Mouse (Mus musculus) neural tube, embryonic 14.5 days (tissue): Measurements from ENCODE around the gene Gtf2h5. TPM values are rescaled to one million over a fixed set of nuclear protein-coding genes. Genes with fewer than 3 reads are reported as not detected.

Experiments
- ATAC-seq: fragments of 200-750 bp; cut with Nextera tagmentation; 2 replicates; pipeline ENCODE4 v1.8.0; 2017; ENCODE audit warnings: low read depth, mild to moderate bottlenecking, moderate TSS enrichment, moderate library complexity
- H3K27ac ChIP-seq: fragments of 300-500 bp; sonication (generic); 2 replicates; pipeline ENCODE4 v1.5.1; 2014; ENCODE audit warnings: low read depth, mild to moderate bottlenecking, control low read depth, low read length, moderate library complexity, mixed read lengths
- H3K27me3 ChIP-seq: fragments of 300-500 bp; sonication (generic); 2 replicates; pipeline ENCODE4 v1.6.1; 2014; ENCODE audit warnings: low read length; ENCODE audit not compliant: control insufficient read depth, insufficient read depth
- H3K36me3 ChIP-seq: fragments of 300-500 bp; sonication (generic); 2 replicates; pipeline ENCODE4 v1.6.1; 2014; ENCODE audit warnings: low read length, mixed read lengths; ENCODE audit not compliant: control insufficient read depth, insufficient read depth
- H3K4me1 ChIP-seq: fragments of 300-500 bp; sonication (generic); 2 replicates; pipeline ENCODE4 v1.6.1; 2014; ENCODE audit warnings: low read length; ENCODE audit not compliant: control insufficient read depth, insufficient read depth
- H3K4me2 ChIP-seq: fragments of 300-500 bp; sonication (generic); 2 replicates; pipeline ENCODE4 v1.6.1; 2014; ENCODE audit warnings: mild to moderate bottlenecking, low read depth, low read length, control low read depth
- H3K4me3 ChIP-seq: fragments of 300-500 bp; sonication (generic); 2 replicates; pipeline ENCODE4 v1.5.1; 2014; ENCODE audit warnings: low read depth, low read length, control low read depth, mixed read lengths
- H3K9ac ChIP-seq: fragments of 300-500 bp; sonication (generic); replicated peaks from 2 replicates; pipeline ENCODE4 v1.6.1; 2014; ENCODE audit warnings: low read depth, mild to moderate bottlenecking, control low read depth, low read length, mixed read lengths
- H3K9me3 ChIP-seq: fragments of 300-500 bp; sonication (generic); 2 replicates; pipeline ENCODE4 v1.6.1; 2016; ENCODE audit warnings: low read length; ENCODE audit not compliant: control insufficient read depth
- WGBS: fragments of 180-500 bp; shearing (Covaris S2); extraction: QIAGEN DNeasy Blood & Tissue Kit; methylation state at CpG from one replicate; pipeline ENCODE4 v1.1.7; 2014; 5-methylcytosine and 5-hydroxymethylcytosine counted together
- polyA plus RNA-seq: library from polyadenylated mRNA; unstranded; fragments of >200 nt; fragmentation: Nextera tagmentation; extraction: Ambion mirVana; gene quantifications from 2 replicates; pipeline ENCODE4 v1.2.1, GENCODE M21; 2014

Gene Gtf2h5
- 217 and 229 TPM in 2 replicates for polyA plus RNA-seq

DNA sequence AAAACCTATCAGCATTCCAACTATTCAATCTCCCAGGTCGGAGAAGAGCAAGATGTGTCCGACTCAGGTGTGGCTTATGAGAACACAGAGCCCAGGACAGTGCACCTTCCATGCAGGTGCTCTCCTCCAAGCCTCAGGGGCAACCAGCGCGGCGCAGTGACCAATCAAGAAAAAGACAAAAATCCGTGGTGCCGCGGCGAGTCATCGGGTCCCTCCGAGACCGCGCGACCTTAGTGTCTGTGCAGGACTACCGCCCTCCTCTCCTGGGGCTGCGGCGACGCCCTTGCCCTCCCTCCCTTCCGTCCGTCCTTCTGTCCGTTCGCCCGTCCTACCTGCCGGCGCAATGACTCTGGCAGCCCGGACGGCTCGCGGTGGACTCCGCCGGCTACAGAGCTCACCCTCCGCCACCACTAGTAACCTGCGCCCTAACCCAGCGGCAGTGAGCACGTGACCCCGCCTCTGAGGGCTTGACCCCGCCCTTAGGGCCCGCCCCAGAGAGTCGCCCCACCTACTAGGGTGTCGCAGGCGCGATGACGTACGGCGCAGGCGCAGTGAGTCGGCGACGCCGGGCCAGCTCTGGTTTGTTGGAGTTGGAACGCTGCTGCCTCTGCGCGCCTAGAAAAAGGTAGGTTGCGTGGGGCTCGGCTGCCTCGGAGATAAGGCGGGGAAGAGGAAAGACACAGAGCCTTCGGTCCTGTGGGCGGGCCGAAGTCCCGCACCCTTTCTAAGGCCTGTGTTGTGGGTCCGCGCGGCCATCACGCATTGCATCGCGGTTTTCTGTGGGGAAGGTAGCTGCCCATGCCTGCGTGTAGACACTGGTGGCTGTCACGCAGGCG, at the start of gene Gtf2h5, which contains the start of gene Serac1:
TSS of gene Gtf2h5 (plus strand) at position 500 of the 836 bp plus-strand sequence.
TSS of gene Serac1 (minus strand) at position 455 of the 836 bp plus-strand sequence.
- Histone ChIP-seq H3K4me2 (peak within 1 kb of the TSS; percentile 53), H3K27me3 (no peaks in the 10 kb centered on the region), H3K9me3 (no peaks in the 10 kb centered on the region), H3K36me3 (peaks cover 6% of the 10 kb centered on the region), H3K9ac (peak within 1 kb of the TSS; percentile 86), H3K4me1 (peaks cover 13% of the 10 kb centered on the region), H3K4me3 (peak within 1 kb of the TSS; percentile 84), H3K27ac (peak within 1 kb of the TSS; percentile 86)
- peak; percentile 97 for ATAC-seq
- WGBS, result under 1% methylated on average over 70 of the region's 70 CpGs

DNA sequence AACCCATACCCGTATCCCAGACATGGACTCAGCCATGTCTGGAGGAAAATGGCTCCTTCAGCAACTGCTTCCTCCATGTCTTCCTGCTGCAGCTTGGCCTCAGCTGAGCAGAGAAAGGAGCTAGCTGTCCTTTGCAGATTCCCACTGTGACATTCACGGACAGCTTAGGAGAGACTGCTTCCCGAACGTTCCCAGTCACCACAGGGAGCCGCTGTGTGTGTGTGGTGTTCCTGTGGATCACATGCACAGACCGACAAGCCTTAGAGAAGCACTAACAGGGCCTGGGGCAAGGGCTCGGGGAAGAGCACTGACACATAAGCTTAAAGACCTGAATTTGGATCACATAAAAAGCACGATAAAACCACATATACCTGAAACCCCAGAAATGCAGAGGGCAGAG, 43.9 kb upstream of the Gtf2h5 start:
- H3K4me3 ChIP-seq, result no peak overlapping the region
- no peaks in the 10 kb centered on the region for H3K4me1 ChIP-seq
- no peak for ATAC-seq
- no peaks in the 10 kb centered on the region for H3K27me3 ChIP-seq
- no peak overlapping the region for H3K27ac ChIP-seq
- no peaks in the 10 kb centered on the region for H3K36me3 ChIP-seq
- H3K9ac ChIP-seq, result no peak overlapping the region
- H3K9me3 ChIP-seq, result no peaks in the 10 kb centered on the region
- no peak overlapping the region for H3K4me2 ChIP-seq
- WGBS, result 47% methylated on average over 8 of the region's 8 CpGs

DNA sequence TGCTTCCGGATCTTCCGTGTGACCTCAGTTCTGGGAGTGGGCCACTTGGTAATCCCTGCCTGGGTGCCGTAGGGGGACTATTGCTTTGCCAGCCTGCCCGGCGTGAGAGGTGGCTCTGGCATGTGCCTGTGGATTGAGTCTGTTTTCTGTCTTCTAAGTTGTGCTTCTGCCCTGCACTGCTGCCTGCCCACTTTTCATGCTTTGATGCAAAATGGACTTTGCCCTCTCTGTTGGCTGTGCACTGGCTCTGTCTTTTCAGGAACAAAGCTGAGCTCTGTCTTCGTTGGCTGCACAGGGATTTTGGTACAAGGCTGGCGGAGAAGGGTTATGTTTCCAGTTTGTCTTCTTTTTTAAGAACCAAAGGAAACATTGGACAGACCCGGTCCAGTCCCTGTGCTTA, 43.1 kb upstream of the Gtf2h5 start:
- no peak overlapping the region for H3K4me2 ChIP-seq
- no peaks in the 10 kb centered on the region for H3K4me1 ChIP-seq
- H3K27ac ChIP-seq, result no peak overlapping the region
- H3K27me3 ChIP-seq, result no peaks in the 10 kb centered on the region
- H3K9me3 ChIP-seq, result no peaks in the 10 kb centered on the region
- H3K4me3 ChIP-seq, result no peak overlapping the region
- WGBS, result 90% methylated on average over 8 of the region's 8 CpGs
- 0 out of 2 replicates have a peak, but pooled peaks cover 2% of the 10 kb centered on the region for H3K36me3 ChIP-seq
- no peak for ATAC-seq
- no peak overlapping the region for H3K9ac ChIP-seq

DNA sequence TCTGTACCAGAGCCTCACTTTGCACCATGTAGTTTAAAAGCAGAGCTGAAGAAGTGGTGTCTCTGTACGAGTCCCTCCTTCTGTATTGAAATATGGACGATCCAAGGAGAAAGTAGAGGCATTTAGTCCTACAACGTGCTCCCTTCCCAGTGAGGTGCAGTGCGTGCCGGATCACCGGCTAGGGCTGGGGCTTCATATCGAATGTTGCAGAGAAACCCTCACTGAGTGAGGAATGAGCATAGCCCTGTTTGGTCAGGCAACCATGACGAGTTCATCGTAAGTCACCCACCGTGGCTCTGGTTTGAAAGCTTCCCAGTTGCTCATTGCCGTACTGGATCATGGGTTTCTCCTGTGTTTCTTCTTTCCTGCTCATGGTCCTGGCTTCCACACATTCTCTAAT, 42.7 kb upstream of the Gtf2h5 start:
- Histone ChIP-seq H3K36me3 (peaks cover 6% of the 10 kb centered on the region; the same call in 1 of the 2 replicates), H3K27ac (no peak overlapping the region), H3K9ac (no peak overlapping the region), H3K4me2 (no peak overlapping the region), H3K9me3 (no peaks in the 10 kb centered on the region), H3K4me1 (no peaks in the 10 kb centered on the region), H3K4me3 (no peak overlapping the region), H3K27me3 (no peaks in the 10 kb centered on the region)
- no peak for ATAC-seq
- WGBS, result 89% methylated on average over 11 of the region's 11 CpGs

DNA sequence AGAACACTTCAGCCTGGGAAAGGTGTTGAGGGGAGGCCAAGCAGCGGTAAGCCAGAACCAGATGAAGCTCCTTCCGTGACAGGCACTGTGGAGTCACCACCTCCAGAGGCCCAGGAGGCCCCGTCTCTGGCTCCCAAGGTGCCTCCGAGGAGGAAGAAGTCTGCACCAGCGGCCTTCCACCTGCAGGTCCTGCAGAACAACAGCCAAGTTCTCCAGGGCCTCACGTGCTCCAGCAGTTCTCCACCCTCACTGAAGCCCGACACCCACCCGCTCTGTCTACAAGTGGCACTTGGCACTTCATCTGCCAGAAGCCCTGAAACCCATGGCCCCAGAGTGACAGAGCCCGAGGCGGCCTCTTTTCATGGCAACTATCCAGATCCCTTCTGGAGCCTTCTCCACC, 42.1 kb upstream of the Gtf2h5 start:
- Histone ChIP-seq H3K9me3 (no peaks in the 10 kb centered on the region), H3K36me3 (peaks cover 9% of the 10 kb centered on the region; the same call in 1 of the 2 replicates), H3K4me1 (no peaks in the 10 kb centered on the region), H3K4me2 (no peak overlapping the region), H3K27ac (no peak overlapping the region), H3K9ac (no peak overlapping the region), H3K4me3 (no peak overlapping the region), H3K27me3 (no peaks in the 10 kb centered on the region)
- no peak for ATAC-seq
- 95% methylated on average over 10 of the region's 10 CpGs for WGBS

DNA sequence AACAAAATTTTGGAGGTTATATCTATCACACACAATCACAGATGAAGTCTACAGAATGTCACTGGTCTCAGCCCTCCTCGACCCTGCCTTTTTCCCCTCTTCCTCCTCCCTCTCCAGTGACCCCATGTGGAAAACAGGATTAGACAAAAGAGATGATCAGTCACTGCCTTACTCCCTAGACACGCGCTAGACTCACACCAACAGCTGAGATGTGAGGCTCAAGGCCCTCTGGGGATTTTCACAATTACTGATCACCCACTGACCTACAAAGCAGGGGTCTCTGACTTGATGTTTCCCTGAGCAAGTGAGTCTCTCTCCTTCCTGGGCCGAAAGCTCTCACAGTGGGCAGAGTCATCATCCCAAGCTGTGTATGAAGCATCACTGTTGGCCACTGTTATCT, 26.8 kb upstream of the Gtf2h5 start:
- WGBS, result 48% methylated on average over 4 of the region's 4 CpGs
- no peak overlapping the region for H3K4me2 ChIP-seq
- ATAC-seq, result no peak
- no peaks in the 10 kb centered on the region for H3K9me3 ChIP-seq
- no peaks in the 10 kb centered on the region for H3K4me1 ChIP-seq
- no peak overlapping the region for H3K27ac ChIP-seq
- H3K27me3 ChIP-seq, result no peaks in the 10 kb centered on the region
- H3K9ac ChIP-seq, result no peak overlapping the region
- peaks cover 10% of the 10 kb centered on the region; the same call in 1 of the 2 replicates for H3K36me3 ChIP-seq
- H3K4me3 ChIP-seq, result no peak overlapping the region

DNA sequence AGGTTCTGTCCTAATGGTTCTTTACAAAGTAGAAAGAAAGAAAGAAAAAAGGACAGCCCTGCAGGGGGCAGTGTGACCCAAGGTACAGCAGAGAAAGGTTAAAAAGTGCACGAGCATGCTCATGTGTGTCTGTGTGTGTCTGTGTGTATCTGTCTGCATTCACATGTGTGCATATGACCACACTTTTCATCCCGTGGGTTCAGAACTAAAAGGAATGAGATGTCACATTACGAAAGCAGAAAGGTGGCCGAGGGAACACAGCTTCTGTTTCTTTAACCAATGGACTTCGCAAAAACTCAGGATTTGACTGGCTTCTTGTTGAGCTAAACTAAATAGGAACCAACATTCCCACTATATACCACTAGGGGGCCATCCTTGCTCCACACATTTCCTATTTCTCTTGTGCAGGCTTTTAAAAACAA, 24.6 kb upstream of the Gtf2h5 start:
- Histone ChIP-seq H3K36me3 (peaks cover 13% of the 10 kb centered on the region; the same call in 1 of the 2 replicates), H3K4me3 (no peak overlapping the region), H3K9ac (no peak overlapping the region), H3K4me2 (no peak overlapping the region), H3K9me3 (no peaks in the 10 kb centered on the region), H3K27me3 (no peaks in the 10 kb centered on the region), H3K27ac (no peak overlapping the region), H3K4me1 (no peaks in the 10 kb centered on the region)
- ATAC-seq, result no peak
- WGBS, result 25% methylated on average over 5 of the region's 5 CpGs

DNA sequence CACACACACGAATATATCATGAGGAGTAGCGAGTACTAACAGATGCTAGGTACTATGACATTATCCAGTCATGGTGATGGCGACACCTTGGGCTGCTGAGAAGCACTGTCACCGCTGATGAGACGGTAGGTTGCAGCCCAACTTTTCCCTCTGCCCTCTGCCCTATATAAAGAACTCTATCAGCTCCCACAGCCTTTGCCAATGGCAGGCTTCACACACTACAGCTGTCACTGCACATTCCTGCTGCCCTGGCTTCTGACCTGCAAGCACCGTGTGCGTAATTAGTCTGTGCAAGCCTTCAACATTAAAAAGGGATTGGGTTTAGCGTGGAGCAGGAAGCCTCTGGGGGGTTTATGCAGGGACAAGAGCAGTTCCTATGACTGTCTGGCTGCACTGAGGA, 16.8 kb upstream of the Gtf2h5 start:
- Histone ChIP-seq H3K4me2 (no peak overlapping the region), H3K4me1 (no peaks in the 10 kb centered on the region), H3K9me3 (no peaks in the 10 kb centered on the region), H3K27me3 (no peaks in the 10 kb centered on the region), H3K4me3 (no peak overlapping the region), H3K9ac (no peak overlapping the region), H3K36me3 (peaks cover 35% of the 10 kb centered on the region), H3K27ac (no peak overlapping the region)
- ATAC-seq, result no peak
- 83% methylated on average over 8 of the region's 8 CpGs for WGBS

DNA sequence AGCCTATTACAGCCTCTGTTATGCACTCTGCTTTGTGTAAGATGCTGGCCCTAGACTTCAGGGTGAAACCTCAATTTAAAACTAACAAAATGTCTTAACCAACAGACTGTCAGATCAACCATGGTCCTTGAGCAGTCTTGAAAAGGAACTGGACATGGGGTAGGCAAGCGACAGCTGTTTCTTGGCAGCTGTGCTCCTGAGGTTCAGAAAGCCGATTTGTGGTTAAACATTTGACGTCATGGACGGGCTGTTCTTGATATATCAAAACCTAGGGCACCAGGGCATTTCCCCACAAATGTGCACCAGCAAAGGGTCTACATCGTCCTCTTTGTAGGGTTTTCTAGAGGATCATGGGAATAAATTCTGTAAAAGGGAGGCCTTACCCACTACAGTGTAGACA, 16.1 kb upstream of the Gtf2h5 start:
- H3K9me3 ChIP-seq, result no peaks in the 10 kb centered on the region
- H3K27me3 ChIP-seq, result no peaks in the 10 kb centered on the region
- H3K36me3 ChIP-seq, result peaks cover 35% of the 10 kb centered on the region
- ATAC-seq, result no peak
- H3K4me1 ChIP-seq, result no peaks in the 10 kb centered on the region
- H3K27ac ChIP-seq, result no peak overlapping the region
- no peak overlapping the region for H3K4me2 ChIP-seq
- H3K9ac ChIP-seq, result no peak overlapping the region
- WGBS, result 92% methylated on average over 5 of the region's 5 CpGs
- no peak overlapping the region for H3K4me3 ChIP-seq
